Mouse (Mus musculus) heart, embryonic 16.5 days (tissue): ENCODE data around the gene Hspb8. TPM values are rescaled to one million over a fixed set of nuclear protein-coding genes. Genes with fewer than 3 reads are reported as not detected.
A peak's percentile ranks its signal among the peaks of the same experiment; 100 is the strongest.
"Not testable (repeated sequence)": the region's sequence is repeated elsewhere in the genome, so short reads cannot be mapped to it uniquely, and the experiment has no call there.

Source experiments
- ATAC-seq: fragments of 200-750 bp; cut with Nextera tagmentation; replicated peaks from 2 replicates; pipeline ENCODE4 v1.8.0; 2017; ENCODE audit warnings: moderate number of reproducible peaks; ENCODE audit not compliant: insufficient read depth, low FRiP score; ENCODE audit errors: extremely low read depth
- H3K27ac ChIP-seq: fragments of 300-500 bp; sonication (generic); 2 replicates; pipeline ENCODE4 v1.5.1; 2014; ENCODE audit warnings: mild to moderate bottlenecking, low read length, control low read depth, moderate library complexity
- H3K27me3 ChIP-seq: fragments of 300-500 bp; sonication (generic); 2 replicates; pipeline ENCODE4 v1.6.1; 2014; ENCODE audit warnings: low read length, mixed read lengths; ENCODE audit not compliant: control insufficient read depth, insufficient read depth
- H3K36me3 ChIP-seq: fragments of 300-500 bp; sonication (generic); 2 replicates; pipeline ENCODE4 v1.6.1; 2014; ENCODE audit not compliant: control insufficient read depth, insufficient read depth
- H3K4me1 ChIP-seq: fragments of 300-500 bp; sonication (generic); 2 replicates; pipeline ENCODE4 v1.6.1; 2014; ENCODE audit warnings: low read length, mixed read lengths; ENCODE audit not compliant: control insufficient read depth, insufficient read depth
- H3K4me2 ChIP-seq: fragments of 300-500 bp; sonication (generic); 2 replicates; pipeline ENCODE4 v1.6.1; 2014; ENCODE audit warnings: low read depth, mild to moderate bottlenecking, control low read depth, low read length
- H3K4me3 ChIP-seq: fragments of 300-500 bp; sonication (generic); 2 replicates; pipeline ENCODE4 v1.5.1; 2014; ENCODE audit warnings: mild to moderate bottlenecking, control low read depth, low read length
- H3K9ac ChIP-seq: fragments of 300-500 bp; sonication (generic); 2 replicates; pipeline ENCODE4 v1.6.1; 2014; ENCODE audit warnings: low read length, control low read depth
- H3K9me3 ChIP-seq: fragments of 300-500 bp; sonication (generic); replicated peaks from 2 replicates; pipeline ENCODE4 v1.6.1; 2016; ENCODE audit warnings: low read length; ENCODE audit not compliant: control insufficient read depth
- WGBS: fragments of 180-500 bp; shearing (Covaris S2); extraction: QIAGEN DNeasy Blood & Tissue Kit; methylation state at CpG from one replicate; pipeline ENCODE4 v1.1.7; 2014; 5-methylcytosine and 5-hydroxymethylcytosine counted together
- polyA plus RNA-seq: library from polyadenylated mRNA; unstranded; fragments of >200 nt; fragmentation: Nextera tagmentation; extraction: Ambion mirVana; gene quantifications from 2 replicates; pipeline ENCODE4 v1.2.1, GENCODE M21; 2015

The Hspb8 gene
- polyA plus RNA-seq, 1 experiment from 2014 or later: 31.1 TPM

GRCm38 (mm10) chr5:116438328-116438727 is 15.7 kb upstream of the Hspb8 start:
- Histone ChIP-seq H3K9me3 (no peaks in the 10 kb centered on the region), H3K9ac (no peak overlapping the region), H3K4me1 (peaks cover 5% of the 10 kb centered on the region), H3K36me3 (no peaks in the 10 kb centered on the region), H3K27me3 (no peaks in the 10 kb centered on the region), H3K4me3 (no peak overlapping the region), H3K27ac (no peak overlapping the region), H3K4me2 (no peak overlapping the region)
- 36% methylated on average over 4 of the region's 4 CpGs for WGBS
- no peak for ATAC-seq

- peaks cover 5% of the 10 kb centered on the region for H3K4me1 ChIP-seq
- no peak overlapping the region for H3K4me3 ChIP-seq
- no peak overlapping the region for H3K9ac ChIP-seq
- H3K36me3 ChIP-seq: no peaks in the 10 kb centered on the region
- no peak overlapping the region for H3K4me2 ChIP-seq
- no peak for ATAC-seq
- H3K27ac ChIP-seq: no peak overlapping the region
- H3K27me3 ChIP-seq: no peaks in the 10 kb centered on the region
- no peaks in the 10 kb centered on the region for H3K9me3 ChIP-seq
These were observed 13.5 kb upstream of the Hspb8 start for GRCm38 (mm10) chr5:116436117-116436516.

- H3K4me1 ChIP-seq: peaks cover 5% of the 10 kb centered on the region
- no peak overlapping the region for H3K4me3 ChIP-seq
- 43% methylated on average over 13 of the region's 13 CpGs for WGBS
- H3K27me3 ChIP-seq: no peaks in the 10 kb centered on the region
- no peaks in the 10 kb centered on the region for H3K9me3 ChIP-seq
- H3K36me3 ChIP-seq: no peaks in the 10 kb centered on the region
- ATAC-seq: no peak
- H3K9ac ChIP-seq: no peak overlapping the region
- no peak overlapping the region; the same call in 1 of the 2 replicates for H3K4me2 ChIP-seq
- H3K27ac ChIP-seq: no peak overlapping the region
These were observed 12.5 kb upstream of the Hspb8 start for GRCm38 (mm10) chr5:116434976-116435850.

- Histone ChIP-seq H3K4me3 (no peak overlapping the region), H3K9me3 (no peaks in the 10 kb centered on the region), H3K27ac (no peak overlapping the region), H3K4me2 (no peak overlapping the region), H3K9ac (no peak overlapping the region), H3K36me3 (no peaks in the 10 kb centered on the region), H3K27me3 (no peaks in the 10 kb centered on the region), H3K4me1 (peaks cover 5% of the 10 kb centered on the region)
- WGBS: 66% methylated on average over 7 of the region's 7 CpGs
- no peak for ATAC-seq
These were observed 10.2 kb upstream of the Hspb8 start for GRCm38 (mm10) chr5:116432871-116433270.

- H3K4me1 ChIP-seq: peaks cover 17% of the 10 kb centered on the region
- H3K4me3 ChIP-seq: no peak overlapping the region
- WGBS: 77% methylated on average over 2 of the region's 2 CpGs
- H3K27ac ChIP-seq: no peak overlapping the region
- no peak overlapping the region for H3K9ac ChIP-seq
- ATAC-seq: no peak
- no peaks in the 10 kb centered on the region for H3K27me3 ChIP-seq
- no peak overlapping the region for H3K4me2 ChIP-seq
- no peaks in the 10 kb centered on the region for H3K9me3 ChIP-seq
- no peaks in the 10 kb centered on the region for H3K36me3 ChIP-seq
These were observed 4.0 kb upstream of the Hspb8 start for GRCm38 (mm10) chr5:116426701-116427100.

GRCm38 (mm10) chr5:116425709-116426108 is 3.0 kb upstream of the Hspb8 start:
- not testable (repeated sequence) for H3K4me3 ChIP-seq, H3K9ac ChIP-seq, H3K27me3 ChIP-seq, H3K27ac ChIP-seq, ATAC-seq, H3K36me3 ChIP-seq, H3K9me3 ChIP-seq, H3K4me2 ChIP-seq
- peaks cover 18% of the 10 kb centered on the region for H3K4me1 ChIP-seq
- WGBS: 95% methylated on average over 3 of the region's 3 CpGs

- Histone ChIP-seq H3K4me2 (no peak overlapping the region), H3K27me3 (no peaks in the 10 kb centered on the region), H3K4me1 (peaks cover 22% of the 10 kb centered on the region), H3K36me3 (no peaks in the 10 kb centered on the region), H3K9me3 (no peaks in the 10 kb centered on the region), H3K4me3 (no peak overlapping the region), H3K27ac (no peak overlapping the region), H3K9ac (no peak overlapping the region)
- ATAC-seq: no peak
- WGBS: 58% methylated on average over 7 of the region's 7 CpGs
These were observed 2.6 kb upstream of the Hspb8 start for GRCm38 (mm10) chr5:116425273-116425672.

- Histone ChIP-seq H3K4me1 (peaks cover 37% of the 10 kb centered on the region), H3K4me3 (no peak overlapping the region), H3K27me3 (no peaks in the 10 kb centered on the region), H3K36me3 (no peaks in the 10 kb centered on the region), H3K9ac (no peak overlapping the region), H3K4me2 (no peak overlapping the region), H3K9me3 (no peaks in the 10 kb centered on the region), H3K27ac (no peak overlapping the region; the same call in 1 of the 2 replicates)
- ATAC-seq: no peak
- WGBS: 78% methylated on average over 8 of the region's 8 CpGs
These were observed 1.1 kb upstream of the Hspb8 start for GRCm38 (mm10) chr5:116423746-116424145.

GRCm38 (mm10) chr5:116421791-116422481 is 728 bp downstream of the Hspb8 start:
- H3K27me3 ChIP-seq: no peaks in the 10 kb centered on the region
- ATAC-seq: no peak
- peak overlapping the region; percentile 90 for H3K9ac ChIP-seq
- H3K27ac ChIP-seq: peak overlapping the region; percentile 89
- peaks cover 38% of the 10 kb centered on the region for H3K4me1 ChIP-seq
- WGBS: 28% methylated on average over 22 of the region's 22 CpGs
- peak overlapping the region; percentile 93 for H3K4me2 ChIP-seq
- H3K36me3 ChIP-seq: peaks cover 3% of the 10 kb centered on the region; the same call in 1 of the 2 replicates
- peak overlapping the region; percentile 75 for H3K4me3 ChIP-seq
- no peaks in the 10 kb centered on the region for H3K9me3 ChIP-seq
